Mouse (Mus musculus): ENCODE data around the gene Tead2.

DNA sequence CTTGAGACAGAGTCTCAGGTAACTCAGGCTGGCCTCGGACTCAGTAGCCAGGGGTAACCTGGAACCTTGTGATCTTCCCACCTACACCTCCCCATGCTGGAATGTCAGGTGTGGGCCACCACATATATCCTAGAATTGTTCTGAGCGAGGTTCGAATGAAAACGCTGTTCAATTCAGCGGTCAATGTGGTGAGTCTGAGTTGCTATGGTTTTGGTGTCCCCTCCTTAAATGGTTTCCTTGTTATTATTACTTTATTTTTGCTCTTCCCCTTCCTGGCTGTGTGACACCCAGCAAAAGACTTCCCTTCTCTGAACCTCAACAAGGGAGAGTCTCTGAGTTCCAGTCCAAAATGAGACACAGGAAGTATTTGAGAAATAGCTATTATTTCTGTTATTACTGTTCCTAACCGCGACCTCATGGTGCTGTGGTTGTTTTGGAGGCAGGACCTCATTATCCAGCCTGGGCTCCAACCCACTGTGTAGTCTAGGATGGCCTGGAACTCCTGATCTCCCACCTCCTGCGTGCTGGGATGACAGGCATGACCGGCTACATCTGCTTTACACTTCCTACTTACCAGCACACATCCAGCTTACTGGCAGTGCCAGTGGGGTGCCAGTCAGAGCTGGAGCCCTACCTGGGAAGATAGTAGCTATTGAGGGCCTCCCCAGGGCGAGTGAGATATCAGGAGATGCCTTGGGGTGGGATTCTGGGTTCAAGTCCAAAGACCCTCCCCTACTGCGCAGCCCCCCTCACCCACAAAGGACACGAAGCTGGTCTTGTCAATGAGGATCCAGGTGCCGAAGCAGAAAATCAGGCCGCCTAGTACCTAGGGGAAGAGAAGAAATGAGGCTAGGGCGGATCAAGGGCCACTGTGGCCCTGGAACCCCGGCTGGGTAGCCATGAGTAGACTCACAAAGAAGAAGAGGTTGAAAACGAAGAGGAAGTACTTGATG, 22.5 kb downstream of the Tead2 start:
- TF ChIP-seq CTCF (IDR thresholded peaks at IDR 0.05; ENCODE audit: low read depth) = no peak
- no peak for TF ChIP-seq EP300 (IDR thresholded peaks at IDR 0.05; ENCODE audit: low read depth)

All from liver, postnatal 0 days (tissue).